Mouse (Mus musculus) liver, adult 2 months (tissue): ENCODE measurements around the gene Spink4.

Experiments used
- CTCF ChIP-seq: fragments of 200-500 bp; IDR thresholded peaks from 2 replicates; pipeline ENCODE4 v1.5.1; 2011; ENCODE audit warnings: low read depth, low read length, control low read depth
- POLR2A ChIP-seq: fragments of 200-500 bp; IDR thresholded peaks from 2 replicates; pipeline ENCODE4 v1.6.1; 2011; ENCODE audit warnings: low read length, control low read depth; ENCODE audit not compliant: insufficient read depth; ENCODE audit errors: extremely low read depth

GRCm38 (mm10) chr4:40933694-40934093, 13.8 kb downstream of the Spink4 start:
- TF ChIP-seq CTCF (no peak), POLR2A (no peak)
